Mouse (Mus musculus) cerebellum, postnatal 25 days (tissue): ENCODE data around the gene Tenm4.
"Not testable (repeated sequence)": the region's sequence is repeated elsewhere in the genome, so short reads cannot be mapped to it uniquely, and the experiment has no call there.

Experiments used
- DNase-seq, 2 experiments: peaks; one replicate each; pipeline ENCODE4 v3.0.0; 2021; ENCODE audit warnings: mixed read lengths in 2 of 2

The Tenm4 gene

GRCm38 (mm10) chr7:96597871-96598270, 426.8 kb downstream of the Tenm4 start:
- peak in 1 of 2 experiments; percentile 20 for DNase-seq

- DNase-seq: no peak
Measured at GRCm38 (mm10) chr7:96599081-96599480, 428.0 kb downstream of the Tenm4 start.

DNA sequence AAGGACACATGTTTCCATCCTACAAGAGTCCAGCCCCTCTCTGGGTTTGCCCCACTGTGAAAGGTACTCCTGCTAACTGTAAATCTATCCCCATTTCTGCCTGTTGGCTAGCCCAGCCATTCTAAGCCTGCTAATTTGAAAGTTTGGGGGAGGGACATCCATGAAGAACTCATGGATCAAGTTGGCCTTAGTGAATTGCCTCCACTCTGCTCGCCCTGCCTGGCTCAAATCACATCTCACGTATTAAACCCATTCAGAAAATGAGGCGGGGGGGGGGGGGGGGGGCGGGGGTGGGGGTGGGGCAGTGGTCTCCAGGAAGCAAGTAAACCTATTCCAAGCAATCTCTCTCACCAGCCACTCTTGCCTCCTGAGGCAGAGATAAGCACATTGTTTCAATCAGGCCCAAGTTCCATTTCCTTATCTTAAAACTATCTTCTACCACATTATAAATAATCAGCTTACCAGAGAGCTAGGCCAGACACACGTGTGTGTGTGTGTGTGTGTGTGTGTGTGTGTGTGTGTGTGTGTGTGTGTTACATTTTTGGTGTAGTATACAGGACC, 429.4 kb downstream of the Tenm4 start:
- DNase-seq: no peak

- no peak for DNase-seq
Measured at GRCm38 (mm10) chr7:96604091-96604745, 433.2 kb downstream of the Tenm4 start.

- DNase-seq: no peak
Measured at GRCm38 (mm10) chr7:96605316-96605715, 434.3 kb downstream of the Tenm4 start.

- DNase-seq: no peak
Measured at GRCm38 (mm10) chr7:96609854-96610586, 439.0 kb downstream of the Tenm4 start.

- no peak for DNase-seq
Measured at GRCm38 (mm10) chr7:96617371-96617770, 446.3 kb downstream of the Tenm4 start.

- DNase-seq: no peak
Measured at GRCm38 (mm10) chr7:96619930-96620472, 449.0 kb downstream of the Tenm4 start.

GRCm38 (mm10) chr7:96626338-96626737, 455.3 kb downstream of the Tenm4 start:
- DNase-seq: no peak

DNA sequence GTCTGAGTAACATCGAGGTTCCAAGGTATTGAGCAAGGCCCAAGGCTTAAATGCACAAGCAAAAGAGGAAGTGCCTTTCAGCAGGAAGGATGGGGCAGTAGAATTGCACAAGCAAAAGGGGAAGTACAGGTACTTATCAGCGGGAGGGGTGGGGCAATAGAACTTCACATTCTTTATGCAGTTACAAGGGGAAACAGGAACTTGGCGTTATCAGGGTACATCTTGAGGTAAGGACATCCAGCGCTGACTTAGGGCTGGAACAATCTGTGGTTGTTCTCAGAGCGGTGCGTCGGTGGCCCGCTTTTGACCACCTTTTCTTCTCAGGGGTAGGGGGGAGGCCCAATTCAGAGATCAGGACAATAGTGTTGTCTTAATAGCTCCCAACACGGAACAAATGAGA, 459.5 kb downstream of the Tenm4 start:
- not testable (repeated sequence) for DNase-seq

GRCm38 (mm10) chr7:96633008-96633407, 462.0 kb downstream of the Tenm4 start:
- DNase-seq: no peak

- DNase-seq: no peak
Measured at GRCm38 (mm10) chr7:96635830-96636440, 464.9 kb downstream of the Tenm4 start.

DNA sequence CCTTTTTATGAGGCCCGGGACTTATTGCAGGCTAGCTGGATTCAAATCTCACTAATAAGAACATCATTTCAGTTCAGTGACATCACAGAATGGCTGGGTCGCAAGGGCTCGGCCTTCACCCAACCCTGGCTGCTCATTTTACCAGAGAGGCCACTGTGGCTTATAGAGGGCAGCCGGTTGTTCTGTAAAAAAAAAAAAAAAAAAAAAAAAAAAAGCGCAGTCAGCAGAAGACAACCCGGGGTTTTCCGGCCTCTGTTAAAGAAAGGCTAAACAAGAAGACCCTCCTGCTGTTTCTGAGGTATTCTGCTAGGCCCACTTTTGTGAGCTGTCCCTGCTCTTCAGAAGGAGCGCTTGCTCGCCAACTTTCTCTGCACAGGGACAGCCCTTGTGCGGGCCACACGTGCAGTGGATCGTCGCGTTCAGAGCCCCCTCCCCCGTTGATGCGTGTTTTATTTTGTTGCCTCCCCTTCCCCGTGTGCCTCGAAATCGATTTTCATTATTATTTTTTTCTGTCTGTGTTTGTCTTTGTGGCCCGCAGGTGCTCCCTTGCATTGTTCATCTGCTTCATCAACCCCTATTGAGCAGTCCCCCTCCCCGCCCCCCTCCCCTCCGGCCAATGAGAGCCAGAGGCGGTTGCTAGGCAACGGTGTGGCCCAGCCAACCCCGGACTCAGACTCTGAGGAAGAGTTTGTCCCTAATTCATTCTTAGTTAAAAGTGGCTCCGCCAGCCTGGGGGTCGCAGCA, 472.6 kb downstream of the Tenm4 start:
- DNase-seq: peak in 1 of 2 experiments; percentile 33

DNA sequence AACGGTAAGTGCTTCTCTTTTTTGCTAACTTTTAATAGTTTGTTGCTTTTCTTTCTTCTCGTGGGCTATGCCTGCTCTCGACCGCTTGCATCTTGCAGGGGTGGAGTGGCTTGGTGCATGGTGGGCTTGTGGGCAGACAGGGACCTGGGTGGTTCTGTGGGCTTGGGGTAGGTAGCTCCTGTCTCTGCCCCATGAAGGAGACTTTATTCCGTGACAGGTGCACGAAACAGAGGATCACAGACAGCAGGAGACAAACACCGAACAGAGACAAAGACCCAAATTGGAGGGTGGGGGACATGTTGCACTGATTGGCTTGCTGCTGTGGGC, 473.1 kb downstream of the Tenm4 start:
- DNase-seq: no peak

DNA sequence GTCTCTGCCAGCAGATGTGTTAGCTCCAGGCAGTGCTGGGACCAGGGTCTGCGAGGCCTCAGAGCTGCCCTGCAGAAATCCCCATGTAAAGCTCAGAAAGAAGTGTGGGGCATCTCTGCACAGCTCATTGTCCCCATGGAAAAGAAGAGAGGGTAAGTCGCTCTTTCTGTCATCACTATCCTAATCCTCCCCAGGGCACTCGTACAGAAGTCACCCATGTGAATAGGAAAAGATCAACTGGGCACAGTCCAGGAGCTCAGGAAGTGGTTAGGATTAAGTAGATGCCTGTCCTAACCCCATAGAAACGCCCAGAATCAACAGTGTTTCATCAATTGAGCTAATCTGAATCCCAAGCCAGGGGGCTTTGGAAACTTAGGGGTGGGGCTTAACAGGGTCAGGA, 476.6 kb downstream of the Tenm4 start:
- no peak for DNase-seq

- DNase-seq: no peak
Measured at GRCm38 (mm10) chr7:96648606-96649005, 477.6 kb downstream of the Tenm4 start.

DNA sequence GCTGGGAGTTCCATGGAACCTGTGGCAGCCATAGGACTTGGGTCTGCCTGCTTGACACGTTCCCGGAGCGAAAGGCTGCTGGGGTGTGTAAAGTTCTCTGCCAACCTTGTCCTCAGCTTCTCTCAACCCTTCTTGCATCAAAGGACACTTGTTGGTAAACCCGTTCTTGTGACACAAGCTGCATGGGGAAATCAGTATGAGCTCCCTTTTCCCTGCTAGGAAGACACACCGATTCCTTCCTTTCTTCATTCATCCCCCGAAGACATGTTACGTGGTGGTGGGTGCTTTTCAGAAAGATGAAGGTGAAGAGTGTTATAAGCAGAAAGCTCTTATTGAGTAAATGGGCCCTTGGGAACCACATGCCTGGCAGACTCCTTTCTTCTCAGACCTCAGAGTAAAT, 478.1 kb downstream of the Tenm4 start:
- DNase-seq: no peak

DNA sequence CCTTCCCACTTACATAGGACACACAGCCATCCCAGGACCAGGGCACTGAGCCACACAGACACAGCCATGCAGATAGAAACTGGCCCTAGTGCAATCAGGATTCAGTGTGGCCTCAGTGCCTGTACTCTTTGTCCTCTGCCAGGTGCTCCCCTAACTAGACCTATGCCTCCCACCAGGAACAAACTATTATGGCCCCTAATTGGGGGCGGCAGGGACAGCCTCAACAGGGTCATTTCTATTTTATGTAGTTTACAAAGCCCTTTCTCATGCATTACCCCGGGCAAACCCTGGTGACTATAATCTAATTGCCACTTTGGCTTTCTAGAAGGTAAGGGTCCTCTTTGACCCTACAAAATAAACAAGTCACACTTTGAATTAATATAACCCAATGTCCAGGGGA, 479.4 kb downstream of the Tenm4 start:
- no peak for DNase-seq

DNA sequence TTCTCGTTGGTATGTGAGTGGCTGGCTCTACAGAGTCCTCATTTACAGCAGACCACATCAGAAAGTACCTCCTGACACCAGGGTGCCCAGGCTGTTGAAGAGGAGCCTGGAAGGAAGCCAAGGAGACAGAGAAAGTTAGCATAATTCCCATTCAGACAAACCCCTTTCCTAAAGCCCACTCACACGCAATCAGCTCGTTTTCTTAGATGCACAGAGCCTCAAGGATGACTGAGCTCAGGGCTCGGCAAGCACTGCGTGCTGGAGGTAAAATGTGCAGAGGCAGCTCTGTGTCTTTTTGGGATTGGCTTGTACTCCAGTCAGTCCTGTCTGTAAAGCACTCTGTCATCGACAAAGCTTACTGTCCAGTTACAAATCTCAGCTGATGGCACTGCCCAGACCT, 480.0 kb downstream of the Tenm4 start:
- DNase-seq: no peak

DNA sequence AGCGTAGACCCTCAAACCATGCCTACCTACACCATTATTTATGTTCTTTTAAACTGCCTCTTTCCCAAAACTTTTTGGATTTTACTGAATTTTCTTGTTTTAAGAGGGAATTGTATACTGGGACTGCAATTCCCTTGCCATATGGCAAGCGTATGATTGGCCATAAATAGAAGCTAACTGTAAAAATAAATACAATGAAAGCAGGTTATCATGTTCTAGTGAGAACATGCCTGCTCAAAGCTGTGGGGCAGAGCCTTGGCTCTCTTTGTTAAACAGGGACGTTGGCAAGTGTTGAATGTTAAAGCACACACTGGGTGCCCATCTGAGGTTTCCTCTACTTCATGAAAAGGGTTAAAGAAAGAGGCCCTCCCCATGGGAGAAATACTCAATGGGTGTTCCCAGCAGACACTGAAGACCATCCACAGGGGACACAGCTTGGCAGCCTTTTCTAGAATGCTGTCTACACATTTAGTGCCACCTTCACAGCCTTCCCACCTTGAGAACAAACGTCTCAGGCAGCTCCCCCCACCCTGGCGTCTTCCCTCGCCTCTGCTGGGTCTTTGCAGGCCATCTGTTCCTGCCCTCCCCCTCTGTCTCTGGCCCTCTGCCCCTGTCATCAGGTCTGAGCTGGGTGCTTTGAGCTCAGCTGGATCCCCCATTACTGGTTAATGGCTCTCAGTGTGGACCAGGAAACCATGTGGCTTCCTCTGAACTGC, 480.7 kb downstream of the Tenm4 start:
- DNase-seq: peak in 1 of 2 experiments; percentile 35

GRCm38 (mm10) chr7:96652844-96653243, 481.8 kb downstream of the Tenm4 start:
- no peak for DNase-seq

DNA sequence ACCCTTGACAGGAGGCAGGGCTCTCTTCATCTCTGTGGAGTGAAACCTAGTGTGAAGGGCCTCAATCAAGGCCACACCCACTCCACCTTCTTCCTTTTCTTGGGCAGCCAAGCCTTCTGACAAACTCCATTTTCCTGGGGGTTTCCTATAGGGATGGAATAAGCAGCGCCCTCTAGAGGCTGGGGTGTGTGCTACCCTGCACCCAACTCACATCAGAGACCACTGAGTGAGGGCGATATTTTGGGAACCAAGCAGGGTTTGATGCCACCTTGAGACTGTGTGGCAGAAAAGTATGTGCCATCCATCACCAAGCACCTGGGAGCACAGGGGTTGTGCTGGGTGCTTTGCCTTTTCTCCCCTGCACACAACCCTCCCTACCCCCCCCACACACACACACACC, 483.2 kb downstream of the Tenm4 start:
- DNase-seq: no peak
